Mouse (Mus musculus): ENCODE results near the gene Cyth2. TPM values are rescaled to one million over a fixed set of nuclear protein-coding genes. Genes with fewer than 3 reads are reported as not detected.

Cyth2 gene
- polyA plus RNA-seq, 1 experiment from 2014 or later = 176 TPM

DNA sequence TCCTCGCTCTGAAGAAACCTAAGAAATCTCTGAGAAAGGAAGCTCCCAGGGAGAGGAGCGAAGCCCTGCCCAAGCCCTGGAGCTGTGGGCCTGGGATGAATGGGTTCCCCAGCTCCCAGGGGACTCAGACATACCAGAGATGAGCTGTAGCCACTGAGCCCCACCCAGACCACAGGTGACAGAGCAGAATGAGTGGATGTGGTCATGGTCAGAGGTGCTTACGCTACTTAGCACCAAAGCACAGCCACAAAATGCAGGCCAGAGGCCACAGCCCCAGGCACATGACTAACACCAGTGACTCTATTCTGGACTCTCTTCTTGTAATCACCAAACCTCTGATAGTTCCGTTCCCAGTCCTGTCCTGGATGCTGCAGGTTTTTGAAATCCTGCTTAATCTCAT, 43.3 kb downstream of the Cyth2 start:
- no peak for ATAC-seq (ENCODE audit: insufficient number of reproducible peaks, low FRiP score, low TSS enrichment, low read depth)
- no peak overlapping the region for H3K27ac ChIP-seq (replicated peaks; ENCODE audit: low read depth, low read length)
- DNase-seq (ENCODE audit: low spot score) = no peak
- WGBS = 71% methylated on average over 4 of the region's 4 CpGs
- no peak overlapping the region for H3K4me2 ChIP-seq (ENCODE audit: low read depth, severe bottlenecking)
- no peaks in the 10 kb centered on the region for H3K9me3 ChIP-seq (ENCODE audit: control insufficient read depth, low read length)
- no peaks in the 10 kb centered on the region for H3K36me3 ChIP-seq (ENCODE audit: control insufficient read depth, insufficient read depth, low read length)
- H3K27me3 ChIP-seq (ENCODE audit: control insufficient read depth, insufficient read depth, low read length) = no peaks in the 10 kb centered on the region
- no peaks in the 10 kb centered on the region for H3K4me1 ChIP-seq (ENCODE audit: control insufficient read depth, insufficient read depth, low read length)
- no peak overlapping the region for H3K9ac ChIP-seq (ENCODE audit: low read length)
- H3K4me3 ChIP-seq (ENCODE audit: low read depth, low read length) = no peak overlapping the region

GRCm38 (mm10) chr7:45770427-45771082, 43.8 kb downstream of the Cyth2 start:
- ATAC-seq (ENCODE audit: insufficient number of reproducible peaks, low FRiP score, low TSS enrichment, low read depth) (no peak), DNase-seq (ENCODE audit: low spot score) (no peak)
- Histone ChIP-seq H3K27me3 (ENCODE audit: control insufficient read depth, insufficient read depth, low read length) (no peaks in the 10 kb centered on the region), H3K4me1 (ENCODE audit: control insufficient read depth, insufficient read depth, low read length) (no peaks in the 10 kb centered on the region), H3K36me3 (ENCODE audit: control insufficient read depth, insufficient read depth, low read length) (no peaks in the 10 kb centered on the region), H3K4me2 (ENCODE audit: low read depth, severe bottlenecking) (no peak overlapping the region), H3K9ac (ENCODE audit: low read length) (no peak overlapping the region), H3K27ac (replicated peaks; ENCODE audit: low read depth, low read length) (no peak overlapping the region), H3K9me3 (ENCODE audit: control insufficient read depth, low read length) (no peaks in the 10 kb centered on the region), H3K4me3 (ENCODE audit: low read depth, low read length) (no peak overlapping the region)
- WGBS = 73% methylated on average over 8 of the region's 8 CpGs

GRCm38 (mm10) chr7:45767500-45767899, 46.9 kb downstream of the Cyth2 start:
- no peaks in the 10 kb centered on the region for H3K36me3 ChIP-seq (ENCODE audit: control insufficient read depth, insufficient read depth, low read length)
- no peaks in the 10 kb centered on the region for H3K9me3 ChIP-seq (ENCODE audit: control insufficient read depth, low read length)
- no peaks in the 10 kb centered on the region for H3K27me3 ChIP-seq (ENCODE audit: control insufficient read depth, insufficient read depth, low read length)
- no peak overlapping the region for H3K27ac ChIP-seq (replicated peaks; ENCODE audit: low read depth, low read length)
- WGBS = 88% methylated on average over 6 of the region's 6 CpGs
- H3K4me2 ChIP-seq (ENCODE audit: low read depth, severe bottlenecking) = no peak overlapping the region
- no peak overlapping the region for H3K4me3 ChIP-seq (ENCODE audit: low read depth, low read length)
- ATAC-seq (ENCODE audit: insufficient number of reproducible peaks, low FRiP score, low TSS enrichment, low read depth) = no peak
- H3K9ac ChIP-seq (ENCODE audit: low read length) = no peak overlapping the region
- no peaks in the 10 kb centered on the region for H3K4me1 ChIP-seq (ENCODE audit: control insufficient read depth, insufficient read depth, low read length)
- no peak for DNase-seq (ENCODE audit: low spot score)

DNA sequence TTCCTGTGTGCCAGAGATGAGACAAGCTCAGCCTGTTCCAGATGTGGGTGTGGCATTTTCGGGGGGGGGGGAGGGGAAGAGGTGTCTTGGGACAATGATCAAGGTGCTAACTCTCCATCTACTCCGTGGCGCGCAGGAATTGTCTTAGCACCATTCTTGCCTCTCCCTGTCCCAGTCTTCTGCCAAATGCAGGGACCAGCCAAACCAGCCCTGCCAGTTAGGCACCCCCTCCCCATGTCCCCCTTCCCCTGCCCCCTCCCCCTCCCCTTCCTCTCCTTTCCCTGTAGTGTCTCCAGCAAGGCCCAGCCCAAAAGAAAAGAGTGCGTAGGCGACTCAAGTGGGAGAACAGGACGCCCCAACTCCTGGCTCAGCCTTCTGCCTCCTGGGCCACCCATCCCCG, 47.6 kb downstream of the Cyth2 start:
- H3K9ac ChIP-seq (ENCODE audit: low read length) = no peak overlapping the region

DNA sequence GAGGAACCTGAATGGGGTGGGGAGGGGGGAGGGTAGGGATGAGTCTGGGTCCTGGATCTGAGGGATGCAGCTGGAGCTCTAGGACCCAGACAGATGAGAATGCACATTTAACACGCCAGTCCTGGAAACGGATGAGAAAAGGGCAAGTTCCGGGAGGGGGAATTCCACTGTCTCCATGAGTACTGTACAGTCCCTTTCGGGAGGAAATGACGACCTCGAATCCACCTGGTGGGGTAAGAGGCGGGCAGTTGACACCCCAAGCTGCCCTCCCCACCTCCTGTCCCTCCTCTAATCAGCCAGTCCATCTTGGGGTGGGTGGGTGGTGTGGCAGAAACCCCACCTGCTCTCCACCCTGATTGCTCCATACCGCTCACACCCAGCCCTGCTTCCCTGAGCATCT, 48.4 kb downstream of the Cyth2 start:
- ATAC-seq (ENCODE audit: insufficient number of reproducible peaks, low FRiP score, low TSS enrichment, low read depth) (no peak), DNase-seq (ENCODE audit: low spot score) (no peak)
- Histone ChIP-seq H3K4me2 (ENCODE audit: low read depth, severe bottlenecking) (no peak overlapping the region), H3K27me3 (ENCODE audit: control insufficient read depth, insufficient read depth, low read length) (no peaks in the 10 kb centered on the region), H3K4me3 (ENCODE audit: low read depth, low read length) (no peak overlapping the region), H3K27ac (replicated peaks; ENCODE audit: low read depth, low read length) (no peak overlapping the region), H3K36me3 (ENCODE audit: control insufficient read depth, insufficient read depth, low read length) (no peaks in the 10 kb centered on the region), H3K9me3 (ENCODE audit: control insufficient read depth, low read length) (no peaks in the 10 kb centered on the region), H3K9ac (ENCODE audit: low read length) (no peak overlapping the region), H3K4me1 (ENCODE audit: control insufficient read depth, insufficient read depth, low read length) (no peaks in the 10 kb centered on the region)
- WGBS = 61% methylated on average over 8 of the region's 8 CpGs

More for the DNA sequence above, 47.6 kb downstream of the Cyth2 start:
- Histone ChIP-seq H3K27me3 (ENCODE audit: control insufficient read depth, insufficient read depth, low read length) (no peaks in the 10 kb centered on the region), H3K27ac (replicated peaks; ENCODE audit: low read depth, low read length) (no peak overlapping the region), H3K4me3 (ENCODE audit: low read depth, low read length) (no peak overlapping the region), H3K9me3 (ENCODE audit: control insufficient read depth, low read length) (no peaks in the 10 kb centered on the region), H3K36me3 (ENCODE audit: control insufficient read depth, insufficient read depth, low read length) (no peaks in the 10 kb centered on the region), H3K4me1 (ENCODE audit: control insufficient read depth, insufficient read depth, low read length) (no peaks in the 10 kb centered on the region), H3K4me2 (ENCODE audit: low read depth, severe bottlenecking) (no peak overlapping the region)
- ATAC-seq (ENCODE audit: insufficient number of reproducible peaks, low FRiP score, low TSS enrichment, low read depth) (no peak), DNase-seq (ENCODE audit: low spot score) (no peak)
- 49% methylated on average over 8 of the region's 8 CpGs for WGBS

DNA sequence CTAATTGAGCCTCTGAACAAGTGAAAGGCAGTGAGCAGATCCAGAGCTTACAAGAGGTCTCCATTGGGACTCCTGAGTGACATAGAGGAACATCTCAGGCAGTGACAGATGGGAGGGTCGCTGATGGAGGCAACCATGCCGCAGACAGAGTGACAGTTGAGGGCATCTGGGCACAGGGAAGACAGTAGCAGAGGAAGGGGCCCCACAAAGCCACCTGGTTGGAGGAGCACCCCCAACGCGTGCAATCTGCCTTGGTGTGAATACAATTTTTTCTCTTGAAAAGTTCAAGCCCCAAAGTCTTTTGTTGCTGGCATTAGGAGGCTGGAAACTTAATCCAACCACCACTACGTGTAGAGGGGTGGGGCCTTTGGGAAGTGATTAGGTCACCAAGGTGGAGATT, 54.2 kb downstream of the Cyth2 start:
- peaks cover 4% of the 10 kb centered on the region; the same call in 1 of the 2 replicates for H3K4me1 ChIP-seq (ENCODE audit: control insufficient read depth, insufficient read depth, low read length)
- WGBS = 72% methylated on average over 5 of the region's 5 CpGs
- no peak overlapping the region for H3K4me3 ChIP-seq (ENCODE audit: low read depth, low read length)
- H3K27me3 ChIP-seq (ENCODE audit: control insufficient read depth, insufficient read depth, low read length) = peaks cover 21% of the 10 kb centered on the region
- no peak overlapping the region for H3K9ac ChIP-seq (ENCODE audit: low read length)
- no peak for DNase-seq (ENCODE audit: low spot score)
- H3K27ac ChIP-seq (replicated peaks; ENCODE audit: low read depth, low read length) = no peak overlapping the region
- no peak overlapping the region for H3K4me2 ChIP-seq (ENCODE audit: low read depth, severe bottlenecking)
- no peaks in the 10 kb centered on the region for H3K9me3 ChIP-seq (ENCODE audit: control insufficient read depth, low read length)
- no peak for ATAC-seq (ENCODE audit: insufficient number of reproducible peaks, low FRiP score, low TSS enrichment, low read depth)
- no peaks in the 10 kb centered on the region for H3K36me3 ChIP-seq (ENCODE audit: control insufficient read depth, insufficient read depth, low read length)

DNA sequence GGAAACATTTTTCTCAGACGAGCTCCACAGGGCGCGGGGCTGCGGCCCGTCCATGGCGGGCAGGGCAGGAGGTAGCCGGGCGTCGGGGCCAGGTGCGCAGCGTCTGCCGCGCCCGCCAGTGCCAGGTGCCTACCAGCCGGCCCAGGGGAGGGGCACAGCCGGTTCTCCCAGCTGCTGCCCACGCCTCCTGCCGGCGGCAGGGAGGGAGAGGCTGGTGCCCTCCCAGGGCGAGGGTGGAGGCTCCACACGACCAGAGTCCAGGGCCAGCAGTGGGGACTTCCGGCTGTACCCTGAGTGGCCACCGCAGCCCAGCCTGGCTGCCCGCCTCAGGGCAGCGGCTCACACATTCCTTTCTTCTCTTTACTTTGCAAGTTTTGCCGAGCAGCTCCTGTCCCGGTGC, 55.0 kb downstream of the Cyth2 start:
- WGBS = 7% methylated on average over 27 of the region's 27 CpGs
- no peaks in the 10 kb centered on the region for H3K36me3 ChIP-seq (ENCODE audit: control insufficient read depth, insufficient read depth, low read length)
- H3K4me1 ChIP-seq (ENCODE audit: control insufficient read depth, insufficient read depth, low read length) = peaks cover 4% of the 10 kb centered on the region; the same call in 1 of the 2 replicates
- peak overlapping the region; percentile 47; the same call in 1 of the 2 replicates for H3K9ac ChIP-seq (ENCODE audit: low read length)
- no peak overlapping the region for H3K27ac ChIP-seq (replicated peaks; ENCODE audit: low read depth, low read length)
- DNase-seq (ENCODE audit: low spot score) = peak; percentile 48
- H3K9me3 ChIP-seq (ENCODE audit: control insufficient read depth, low read length) = no peaks in the 10 kb centered on the region
- no peak for ATAC-seq (ENCODE audit: insufficient number of reproducible peaks, low FRiP score, low TSS enrichment, low read depth)
- H3K4me2 ChIP-seq (ENCODE audit: low read depth, severe bottlenecking) = peak overlapping the region; percentile 54
- H3K4me3 ChIP-seq (ENCODE audit: low read depth, low read length) = peak overlapping the region; percentile 26
- peaks cover 21% of the 10 kb centered on the region for H3K27me3 ChIP-seq (ENCODE audit: control insufficient read depth, insufficient read depth, low read length)
